Mouse (Mus musculus): ENCODE results near the gene Dph5. TPM values are rescaled to one million over a fixed set of nuclear protein-coding genes. Genes with fewer than 3 reads are reported as not detected.

Dph5 gene
- total and polyA plus RNA-seq, 3 experiments, result 37.0 to 70.0 (median 55.1) TPM

GRCm38 (mm10) chr3:115949220-115949920, 61.7 kb downstream of the Dph5 start:
- in situ Hi-C loops (cut with MboI; ENCODE audit: low pct_ligation_motif_present, low pct_unique_long_range_greater_than_20kb, low sequenced_read_pairs) (no loop called here), dilution Hi-C loops (cut with MboI; ENCODE audit: extremely low pct_ligation_motif_present, extremely low pct_unique_long_range_greater_than_20kb, low sequenced_read_pairs) (no loop called here)
- H3K4me1 ChIP-seq (ENCODE audit: control insufficient read depth in 1 of 2, insufficient read depth in 2 of 2), result peaks cover 11 to 26% of the 10 kb centered on the region in 2 experiments
- peaks cover 29 to 93% of the 10 kb centered on the region in 2 experiments for H3K36me3 ChIP-seq (replicated peaks in 1 of 2; ENCODE audit: control insufficient read depth in 1 of 2, insufficient read depth in 1 of 2, low read length in 1 of 2)
- H3K9me3 ChIP-seq (replicated peaks; ENCODE audit: low read length), result no peaks in the 10 kb centered on the region
- TF ChIP-seq UBTF (IDR thresholded peaks at IDR 0.05; ENCODE audit: low read depth, low read length) (no peak), JUN (IDR thresholded peaks at IDR 0.05; ENCODE audit: insufficient read depth, low read depth, low read length) (no peak), E2F4 (IDR thresholded peaks at IDR 0.05; ENCODE audit: insufficient replicate concordance, low read depth, low read length) (no peak), NRF1 (IDR thresholded peaks at IDR 0.05; ENCODE audit: low read depth, low read length) (no peak), ETS1 (conservative IDR thresholded peaks at IDR 0.05; ENCODE audit: low read depth, low read length) (no peak), IRF4 (IDR thresholded peaks at IDR 0.05; ENCODE audit: low read depth, low read length) (no peak), MAX (IDR thresholded peaks at IDR 0.05; ENCODE audit: low read length) (no peak), SMC3 (IDR thresholded peaks at IDR 0.05; ENCODE audit: low read depth, low read length) (no peak), KAT2A (IDR thresholded peaks at IDR 0.05; ENCODE audit: insufficient replicate concordance, low read length) (no peak), POLR2A (IDR thresholded peaks at IDR 0.05; ENCODE audit: low read depth, low read length) (no peak)
- no peak overlapping the region for H3K27ac ChIP-seq (ENCODE audit: insufficient read depth, low read depth)
- DNase-seq (ENCODE audit: extremely low read depth), result no peak
- H3K27me3 ChIP-seq (replicated peaks), result no peaks in the 10 kb centered on the region
- H3K9ac ChIP-seq (ENCODE audit: insufficient read depth, low read depth), result no peak overlapping the region
- peaks cover 4% of the 10 kb centered on the region; the same call in 1 of the 2 replicates for H3K79me2 ChIP-seq (replicated peaks; ENCODE audit: control insufficient read depth, extremely low read depth, insufficient read depth, poor library complexity, severe bottlenecking)
- H3K4me3 ChIP-seq (replicated peaks in 1 of 3; ENCODE audit: low read depth in 2 of 3, low read length in 2 of 3, poor library complexity in 1 of 3), result no peak overlapping the region
- no peak overlapping the region for H3K4me2 ChIP-seq (ENCODE audit: insufficient read depth, low read depth, poor library complexity, severe bottlenecking)

- Histone ChIP-seq H3K27me3 (replicated peaks) (no peaks in the 10 kb centered on the region), H3K79me2 (replicated peaks; ENCODE audit: control insufficient read depth, extremely low read depth, insufficient read depth, poor library complexity, severe bottlenecking) (peaks cover 4% of the 10 kb centered on the region; the same call in 1 of the 2 replicates), H3K9me3 (replicated peaks; ENCODE audit: low read length) (no peaks in the 10 kb centered on the region), H3K27ac (ENCODE audit: insufficient read depth, low read depth) (no peak overlapping the region), H3K4me3 (replicated peaks in 1 of 3; ENCODE audit: low read depth in 2 of 3, low read length in 2 of 3, poor library complexity in 1 of 3) (no peak overlapping the region), H3K36me3 (replicated peaks in 1 of 2; ENCODE audit: control insufficient read depth in 1 of 2, insufficient read depth in 1 of 2, low read length in 1 of 2) (peaks cover 30 to 92% of the 10 kb centered on the region in 2 experiments), H3K9ac (ENCODE audit: insufficient read depth, low read depth) (no peak overlapping the region), H3K4me1 (ENCODE audit: control insufficient read depth in 1 of 2, insufficient read depth in 2 of 2) (peaks cover 11 to 26% of the 10 kb centered on the region in 2 experiments), H3K4me2 (ENCODE audit: insufficient read depth, low read depth, poor library complexity, severe bottlenecking) (no peak overlapping the region)
- no peak for TF ChIP-seq SMC3 (IDR thresholded peaks at IDR 0.05; ENCODE audit: low read depth, low read length)
- no peak for TF ChIP-seq BHLHE40 (IDR thresholded peaks at IDR 0.05; ENCODE audit: low read depth, low read length)
- no peak for TF ChIP-seq CTCF (conservative IDR thresholded peaks at IDR 0.05 in 1 of 2, IDR thresholded peaks at IDR 0.05 in 1 of 2; ENCODE audit: low read depth in 2 of 2, low read length in 2 of 2)
- TF ChIP-seq NRF1 (IDR thresholded peaks at IDR 0.05; ENCODE audit: low read depth, low read length), result no peak
- no peak for DNase-seq (ENCODE audit: extremely low read depth)
- dilution Hi-C loops (cut with MboI; ENCODE audit: extremely low pct_ligation_motif_present, extremely low pct_unique_long_range_greater_than_20kb, low sequenced_read_pairs), result no loop called here
- in situ Hi-C loops (cut with MboI; ENCODE audit: low pct_ligation_motif_present, low pct_unique_long_range_greater_than_20kb, low sequenced_read_pairs), result no loop called here
Observed at GRCm38 (mm10) chr3:115949921-115950877, 62.6 kb downstream of the Dph5 start.
